Mouse (Mus musculus) cerebellum, adult 2 months (tissue): ENCODE results near the gene Asl. TPM values are rescaled to one million over a fixed set of nuclear protein-coding genes. Genes with fewer than 3 reads are reported as not detected.
A peak's percentile ranks its signal among the peaks of the same experiment; 100 is the strongest.
"Not testable (repeated sequence)": the region's sequence is repeated elsewhere in the genome, so short reads cannot be mapped to it uniquely, and the experiment has no call there.

Experiments
- DNase-seq, 2 experiments: peaks; one replicate each; pipeline ENCODE4 v3.0.0; 2021
- H3K27ac ChIP-seq: fragments of 200-500 bp; 2 replicates; pipeline ENCODE4 v1.5.1; 2012; ENCODE audit warnings: low read length, control low read depth, inconsistent platforms; ENCODE audit not compliant: insufficient read depth
- H3K27me3 ChIP-seq: fragments of 200-500 bp; 2 replicates; pipeline ENCODE4 v1.6.1; 2012; ENCODE audit warnings: inconsistent platforms, mild to moderate bottlenecking, low read length, moderate library complexity; ENCODE audit not compliant: control insufficient read depth, insufficient read depth
- H3K4me1 ChIP-seq: fragments of 200-500 bp; 2 replicates; pipeline ENCODE4 v1.6.1; 2011; ENCODE audit warnings: low read length; ENCODE audit not compliant: control insufficient read depth, insufficient read depth
- H3K4me3 ChIP-seq: fragments of 200-500 bp; replicated peaks from 2 replicates; pipeline ENCODE3; 2011; ENCODE audit warnings: mild to moderate bottlenecking, low read depth, low read length, control low read depth; ENCODE audit not compliant: insufficient read depth
- CTCF ChIP-seq: fragments of 200-500 bp; IDR thresholded peaks from 2 replicates; pipeline ENCODE4 v1.5.1; 2011; ENCODE audit warnings: low read depth, mild to moderate bottlenecking, control low read depth, low read length, moderate library complexity, borderline replicate concordance; ENCODE audit not compliant: insufficient read depth
- POLR2A ChIP-seq: fragments of 200-500 bp; IDR thresholded peaks from 2 replicates; pipeline ENCODE4 v1.6.1; 2011; ENCODE audit warnings: low read length, control low read depth, borderline replicate concordance; ENCODE audit not compliant: insufficient read depth
- WGBS: fragments of 180-500 bp; shearing (Covaris S2); methylation state at CpG from one replicate; pipeline ENCODE4 v1.1.7; 2018; 5-methylcytosine and 5-hydroxymethylcytosine counted together
- polyA plus RNA-seq: library from polyadenylated mRNA; depleted of rRNA; stranded (reverse); fragments of >200 nt; gene quantifications from 2 replicates; pipeline ENCODE4 v1.2.3, GENCODE M21; 2012

The Asl gene
- polyA plus RNA-seq, 1 experiment, result 28.7 TPM

DNA sequence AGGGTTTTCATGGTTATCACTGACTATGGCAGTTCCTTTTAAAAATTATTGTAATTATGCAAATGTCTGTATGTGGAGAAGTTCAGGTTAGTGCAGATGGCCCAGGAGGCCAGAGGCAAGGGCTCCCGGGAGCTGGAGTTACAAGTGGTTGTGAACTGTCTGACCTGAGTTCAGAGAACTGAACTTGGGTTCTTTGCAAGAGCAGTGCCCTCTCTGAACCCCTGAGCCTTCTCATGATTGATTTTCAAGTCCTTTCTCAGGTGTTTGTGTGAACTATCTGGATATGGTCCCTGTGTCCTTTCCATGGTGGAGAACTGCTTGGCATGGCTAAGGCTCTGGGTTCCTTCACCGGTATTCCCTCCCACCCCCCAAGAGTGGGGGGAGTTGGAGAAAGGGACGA, 14.7 kb upstream of the Asl start:
- TF ChIP-seq POLR2A (no peak), CTCF (no peak)
- peak in 1 of 2 experiments; percentile 36 for DNase-seq
- Histone ChIP-seq H3K4me3 (no peak overlapping the region), H3K4me1 (peaks cover 14% of the 10 kb centered on the region), H3K27ac (peak overlapping the region; percentile 51; the same call in 1 of the 2 replicates), H3K27me3 (no peaks in the 10 kb centered on the region)
- 43% methylated on average over 3 of the region's 3 CpGs for WGBS

DNA sequence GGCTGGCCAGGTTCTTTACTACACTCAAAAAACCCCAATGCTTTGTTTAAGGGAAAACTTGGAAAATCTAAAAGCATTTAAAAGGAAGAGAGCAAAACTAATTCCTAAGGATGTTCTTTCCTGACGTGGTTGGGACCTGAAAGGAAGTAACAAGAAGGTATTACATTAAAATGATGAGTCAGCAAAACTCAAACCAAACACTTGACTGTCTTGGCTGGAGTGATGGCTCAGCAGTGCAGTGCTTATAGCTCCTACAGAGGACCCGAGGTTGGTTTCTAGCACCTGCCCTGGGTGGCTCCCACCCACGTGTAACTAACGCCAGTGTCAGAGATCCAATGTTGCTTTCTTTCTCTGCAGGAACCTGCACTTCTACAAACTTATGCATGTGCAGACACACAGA, 12.2 kb upstream of the Asl start:
- TF ChIP-seq CTCF (no peak), POLR2A (no peak)
- Histone ChIP-seq H3K4me1 (peaks cover 14% of the 10 kb centered on the region), H3K27me3 (no peaks in the 10 kb centered on the region), H3K27ac (no peak overlapping the region), H3K4me3 (no peak overlapping the region)
- DNase-seq, result no peak
- 83% methylated on average over 4 of the region's 4 CpGs for WGBS

DNA sequence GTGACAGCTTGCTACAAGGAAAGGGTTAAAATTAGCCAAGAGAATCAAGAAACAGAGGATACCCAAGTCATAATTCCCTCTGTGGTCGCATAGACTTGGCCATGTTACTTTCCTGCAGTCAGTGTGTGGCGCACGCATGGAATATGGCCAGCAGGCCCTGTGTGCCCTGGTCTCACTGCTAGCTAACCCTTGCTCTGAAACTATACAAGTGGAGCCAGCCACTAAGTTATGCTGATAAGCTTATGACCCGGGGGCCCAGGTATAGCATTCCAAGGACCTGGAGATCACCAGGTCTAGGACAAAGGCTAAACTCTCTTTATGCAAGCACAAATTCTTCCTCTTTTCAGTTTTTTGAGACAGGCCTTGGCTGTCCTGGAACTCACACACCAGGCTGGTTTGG, 11.8 kb upstream of the Asl start:
- Histone ChIP-seq H3K27ac (no peak overlapping the region), H3K4me3 (no peak overlapping the region), H3K4me1 (peaks cover 14% of the 10 kb centered on the region), H3K27me3 (no peaks in the 10 kb centered on the region)
- WGBS, result 86% methylated on average over 4 of the region's 4 CpGs
- DNase-seq, result no peak
- TF ChIP-seq CTCF, result no peak
- TF ChIP-seq POLR2A, result no peak

DNA sequence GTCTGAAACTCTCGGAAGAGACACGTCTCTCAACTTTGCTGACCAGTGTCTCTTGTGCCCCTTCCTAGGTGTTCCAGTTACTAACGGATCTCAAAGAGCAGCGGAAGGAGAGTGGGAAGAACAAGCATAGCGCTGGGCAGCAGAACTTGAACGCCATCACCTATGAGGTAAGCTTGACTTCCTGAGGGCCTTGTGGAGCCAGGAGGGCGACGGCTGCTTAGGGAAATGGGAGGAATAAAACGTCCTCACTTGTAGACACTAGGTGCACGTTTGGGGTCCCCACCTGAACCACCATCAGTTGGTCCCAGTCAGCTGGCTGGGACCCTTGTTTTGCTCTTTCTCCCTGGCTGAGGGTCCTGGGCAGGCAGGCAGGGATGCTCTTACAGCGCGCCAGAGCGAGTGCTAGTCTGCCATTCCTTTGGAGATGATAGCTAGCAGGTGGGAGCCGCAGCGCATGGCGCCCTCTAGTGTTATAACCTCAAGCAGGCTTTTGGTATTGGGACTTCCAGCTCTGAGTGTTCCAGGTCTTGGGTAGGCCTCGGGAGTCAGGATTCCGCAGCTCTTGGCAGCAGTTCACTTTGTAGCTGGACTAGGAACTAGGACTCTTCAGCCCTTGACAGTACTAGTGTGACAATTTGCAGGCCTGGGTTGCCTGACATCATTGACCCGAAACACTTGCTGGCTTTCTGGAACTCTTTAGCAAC, 8.9 kb upstream of the Asl start:
- H3K4me3 ChIP-seq, result no peak overlapping the region
- H3K27ac ChIP-seq, result no peak overlapping the region
- no peaks in the 10 kb centered on the region for H3K27me3 ChIP-seq
- TF ChIP-seq CTCF (peak; percentile 74), POLR2A (no peak)
- WGBS, result 60% methylated on average over 19 of the region's 19 CpGs
- H3K4me1 ChIP-seq, result no peaks in the 10 kb centered on the region
- DNase-seq, result peak; percentile 62 to 64

DNA sequence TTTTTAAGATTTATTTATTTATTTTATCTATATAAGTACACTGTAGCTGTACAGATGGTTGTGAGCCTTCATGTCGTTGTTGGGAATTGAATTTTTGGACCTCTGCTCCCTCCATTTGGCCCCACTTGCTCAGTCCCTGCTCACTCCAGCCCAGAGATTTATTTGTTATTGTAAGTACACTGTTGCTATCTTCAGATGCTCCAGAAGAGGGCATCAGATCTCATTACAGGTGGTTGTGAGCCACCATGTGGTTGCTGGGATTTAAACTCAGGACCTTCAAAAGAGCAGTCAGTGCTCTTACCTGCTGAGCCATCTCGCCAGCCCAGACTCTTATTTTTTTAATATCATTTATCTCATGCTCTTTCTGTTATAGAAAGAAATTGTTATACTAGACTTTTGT, 7.3 kb upstream of the Asl start:
- not testable (repeated sequence) for H3K27ac ChIP-seq, H3K4me3 ChIP-seq, DNase-seq, H3K27me3 ChIP-seq, H3K4me1 ChIP-seq
- WGBS, result 70% methylated on average over 2 of the region's 2 CpGs

DNA sequence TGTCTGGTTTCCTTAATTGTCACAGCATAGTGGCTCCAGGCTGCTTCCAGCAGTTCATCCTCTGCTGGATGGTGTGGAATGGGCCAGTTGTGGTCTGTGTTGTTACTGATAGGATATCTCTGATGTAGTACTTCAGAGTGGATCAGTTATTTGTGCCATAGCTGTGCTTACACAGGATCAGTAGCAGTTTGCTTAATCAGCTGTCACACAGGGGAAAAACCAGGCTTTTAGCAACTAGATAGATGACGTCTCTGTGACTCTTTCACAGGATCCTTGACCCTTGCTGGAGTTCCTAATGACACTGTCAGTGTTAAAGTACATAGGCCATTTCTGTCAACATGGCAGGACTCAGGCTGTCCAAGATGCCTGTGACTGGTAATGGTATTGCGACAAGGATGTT, 4.8 kb upstream of the Asl start:
- no peak for DNase-seq
- Histone ChIP-seq H3K27me3 (no peaks in the 10 kb centered on the region), H3K4me1 (no peaks in the 10 kb centered on the region), H3K27ac (no peak overlapping the region), H3K4me3 (no peak overlapping the region)
- no peak for TF ChIP-seq CTCF
- TF ChIP-seq POLR2A, result no peak
- 88% methylated on average over 2 of the region's 2 CpGs for WGBS

DNA sequence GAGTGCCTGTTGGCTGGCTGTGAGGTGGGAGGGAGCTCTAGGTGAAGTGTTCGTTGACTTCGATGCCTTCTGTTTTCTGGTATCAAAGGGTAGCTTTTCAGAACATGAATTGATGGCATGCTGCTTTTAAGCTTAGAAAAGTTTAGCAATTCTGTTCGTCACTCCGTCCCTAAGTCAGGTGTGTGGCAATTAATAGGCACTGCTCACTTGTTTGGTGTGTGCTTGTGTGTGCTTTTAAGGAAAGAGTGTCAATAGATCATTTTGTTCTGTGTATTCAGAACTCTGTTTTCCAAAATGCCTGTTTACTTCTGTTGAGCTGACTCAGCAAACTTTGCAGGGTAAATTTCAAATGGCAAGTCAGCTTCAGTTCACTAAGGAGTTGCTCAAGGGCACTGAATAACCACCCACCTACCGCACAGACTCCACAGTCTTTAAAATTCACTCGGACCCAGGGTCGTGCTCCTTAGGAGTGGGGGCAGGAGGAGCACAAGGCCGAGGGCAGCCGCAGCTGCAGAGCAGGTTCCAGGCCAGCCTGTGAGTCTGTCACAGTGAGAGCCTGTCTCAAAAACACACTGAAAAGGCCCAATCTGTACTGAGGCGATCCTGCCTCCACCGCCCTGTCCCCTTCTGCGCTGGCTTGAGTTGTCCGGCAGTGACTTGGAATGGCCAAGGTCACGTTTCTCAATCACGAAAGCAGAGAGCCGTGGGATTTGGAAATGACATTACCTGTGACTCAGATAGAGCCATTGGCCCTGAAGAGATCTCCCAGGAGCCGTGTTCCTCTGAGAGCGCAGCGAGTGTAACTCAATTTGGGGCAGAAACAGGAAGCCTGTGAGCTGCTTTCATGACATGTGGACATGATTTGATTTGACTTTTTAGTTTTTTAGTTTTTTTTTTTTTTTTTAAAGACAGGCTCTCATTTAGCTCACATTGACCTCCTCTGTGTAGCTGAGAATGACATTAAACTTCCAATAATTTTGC, 2.7 kb upstream of the Asl start:
- Histone ChIP-seq H3K4me3 (no peak overlapping the region), H3K27ac (no peak overlapping the region), H3K4me1 (no peaks in the 10 kb centered on the region), H3K27me3 (no peaks in the 10 kb centered on the region)
- no peak for TF ChIP-seq POLR2A
- TF ChIP-seq CTCF, result no peak
- WGBS, result 91% methylated on average over 19 of the region's 19 CpGs
- no peak for DNase-seq

DNA sequence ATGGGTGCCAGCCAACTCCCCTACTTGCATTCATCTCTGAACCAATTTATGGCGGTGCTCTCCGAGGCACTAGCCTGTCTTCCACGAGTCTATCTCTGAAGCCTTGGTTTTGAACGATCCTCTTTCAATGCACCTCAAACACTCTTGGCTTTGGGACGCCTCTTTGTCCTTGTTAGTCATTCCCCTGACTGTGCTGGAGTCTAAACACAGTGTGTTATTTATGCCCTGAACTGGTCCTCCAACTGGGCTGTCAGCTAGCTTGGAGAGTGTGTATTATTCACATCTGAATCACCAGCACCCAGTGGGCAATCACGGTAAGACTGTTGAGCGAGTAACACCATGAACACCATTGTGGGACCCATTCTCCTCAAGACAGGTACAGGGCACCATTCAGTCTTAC, 1.4 kb downstream of the Asl start:
- DNase-seq, result no peak
- WGBS, result 77% methylated on average over 7 of the region's 7 CpGs
- TF ChIP-seq CTCF (no peak), POLR2A (no peak)
- Histone ChIP-seq H3K27ac (no peak overlapping the region), H3K27me3 (no peaks in the 10 kb centered on the region), H3K4me1 (no peaks in the 10 kb centered on the region), H3K4me3 (no peak overlapping the region)
